Comparison of ENCODE assay signal across 10 mouse cellular contexts in the genomic region with DNA sequence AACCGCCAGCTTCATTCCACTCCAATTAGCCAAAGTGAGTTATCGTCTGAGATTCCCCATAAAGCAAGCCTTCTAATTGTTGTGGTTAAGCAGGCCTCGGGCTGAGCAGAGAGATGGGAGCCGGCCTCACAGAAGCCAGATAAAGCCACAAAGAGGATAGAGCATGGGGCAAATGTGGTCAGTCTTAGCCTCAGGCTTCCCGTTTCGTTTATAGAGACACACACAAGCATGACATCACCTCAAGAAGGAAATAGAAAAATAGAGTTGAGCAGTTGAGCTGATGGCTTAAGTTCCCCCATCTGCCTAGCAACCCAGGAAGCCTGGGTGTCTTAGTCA.
DNase-seq lines count a peak whose midpoint lies in the region; ATAC-seq and TF ChIP-seq lines count a peak whose summit lies in the region.
"Had no signal": no experiment of that assay in that cellular context is flagged by ENCODE, and none has a peak within 500 bp of the region (broad histone marks: within the 10 kb centered on the region; RNA-seq: fewer than 3 reads in every experiment).

No protein-coding gene starts in this region.

- WGBS in lung, adult 2 months = 66% methylated on average over 6 of the region's 6 CpGs

- ATAC-seq in inflammation-experienced regulatory T-cells, adult 6 months = peak; percentile 81

- peak; percentile 58 for DNase-seq in lung, postnatal 36 days
- no peak for DNase-seq in lung, adult 2 months
- DNase-seq in Muller cell, postnatal 12 days (ENCODE audit: inconsistent ontology term) = peak; percentile 98
- peak; percentile 89 for DNase-seq in splenic B cell, adult 2 months (ENCODE audit: low read depth, low spot score)
- DNase-seq in urinary bladder, postnatal 14 days (ENCODE audit: low spot score) = no peak
- no peak for DNase-seq in cerebellum, adult 9-11 months
- DNase-seq: kidney, postnatal 10 days had no signal

- TF ChIP-seq CTCF in lung, adult 2 months (IDR thresholded peaks at IDR 0.05; ENCODE audit: insufficient read depth, low read length) = no peak

- no peak for TF ChIP-seq POLR2A in lung, adult 2 months (IDR thresholded peaks at IDR 0.05; ENCODE audit: borderline replicate concordance, extremely low read depth, low read depth, low read length)

- peaks cover 32% of the 10 kb centered on the region for H3K4me1 ChIP-seq in lung, adult 2 months (ENCODE audit: control insufficient read depth, insufficient read depth, low read length)

- no peaks in the 10 kb centered on the region for H3K27me3 ChIP-seq in splenic B cell, adult 2 months (ENCODE audit: control insufficient read depth, insufficient read depth, low read length, poor library complexity, severe bottlenecking)
- H3K27me3 ChIP-seq: embryonic facial prominence, embryonic 12.5 days; neural tube, embryonic 15.5 days had no signal

- no peaks in the 10 kb centered on the region for H3K36me3 ChIP-seq in splenic B cell, adult 2 months (ENCODE audit: control insufficient read depth, insufficient read depth, low read length, poor library complexity, severe bottlenecking)
- H3K36me3 ChIP-seq: embryonic facial prominence, embryonic 12.5 days; neural tube, embryonic 15.5 days had no signal

- H3K4me3 ChIP-seq in lung, adult 2 months (replicated peaks; ENCODE audit: extremely low read depth, low read depth, low read length) = no peak overlapping the region
- H3K4me3 ChIP-seq: embryonic facial prominence, embryonic 12.5 days; neural tube, embryonic 15.5 days had no signal

Comparison
In these comparisons a context has a peak if more than half of its experiments do, and no peak if none do; other contexts are left out.
1. DNase-seq: peak in lung, postnatal 36 days (single experiment), Muller cell, postnatal 12 days (single experiment) and splenic B cell, adult 2 months (single experiment); none in lung, adult 2 months (single experiment), urinary bladder, postnatal 14 days (single experiment) and cerebellum, adult 9-11 months (single experiment).